Mouse (Mus musculus): ENCODE measurements around the gene Myrfl. TPM values are rescaled to one million over a fixed set of nuclear protein-coding genes. Genes with fewer than 3 reads are reported as not detected.

Gene Myrfl
- not detected for polyA plus RNA-seq (2012; fragmentation: generic; extraction: Trizol)
- long read RNA-seq, experiment 1: 0 reads
- long read RNA-seq, experiment 2: 0 reads

- Histone ChIP-seq H3K79me3 (ENCODE audit: low read depth) (no peaks in the 10 kb centered on the region), H3K36me3 (ENCODE audit: control insufficient read depth, insufficient read depth) (no peaks in the 10 kb centered on the region), H3K79me2 (ENCODE audit: control insufficient read depth, insufficient read depth) (no peaks in the 10 kb centered on the region), H3ac (ENCODE audit: control insufficient read depth, insufficient read length, low read depth) (no peak within 1 kb of the TSS), H3K27me3 (ENCODE audit: control insufficient read depth, insufficient read depth, insufficient read length) (no peaks in the 10 kb centered on the region), H3K4me3 (ENCODE audit: insufficient read depth, poor library complexity, severe bottlenecking) (no peak within 1 kb of the TSS)
- TF ChIP-seq FOSL1 (IDR thresholded peaks at IDR 0.05; ENCODE audit: insufficient read depth, low read length, poor library complexity, severe bottlenecking): no peak
- TF ChIP-seq CTCF (IDR thresholded peaks at IDR 0.05; ENCODE audit: control insufficient read depth, insufficient read depth, insufficient read length): no peak
- TF ChIP-seq MYOG (IDR thresholded peaks at IDR 0.05; ENCODE audit: control insufficient read depth, extremely low read depth, insufficient read length): no peak
- TF ChIP-seq CEBPB (IDR thresholded peaks at IDR 0.05; ENCODE audit: low read depth): no peak
- TF ChIP-seq USF1 (IDR thresholded peaks at IDR 0.05; ENCODE audit: low read depth): no peak
- no peak for TF ChIP-seq MAX (IDR thresholded peaks at IDR 0.05)
- TF ChIP-seq MYOD1 (IDR thresholded peaks at IDR 0.05; ENCODE audit: control insufficient read depth, insufficient read length, low read depth): no peak
These were observed at the start of gene Myrfl for GRCm38 (mm10) chr10:116896336-116897177. TSS of gene Myrfl (minus strand) at chr10:116896919.

- Histone ChIP-seq H3ac (ENCODE audit: control insufficient read depth, insufficient read length, low read depth) (no peak overlapping the region), H3K79me2 (ENCODE audit: control insufficient read depth, insufficient read depth) (peaks cover 93% of the 10 kb centered on the region), H3K36me3 (ENCODE audit: control insufficient read depth, insufficient read depth) (peaks cover 9% of the 10 kb centered on the region), H3K27me3 (ENCODE audit: control insufficient read depth, insufficient read depth, insufficient read length) (no peaks in the 10 kb centered on the region), H3K4me3 (ENCODE audit: insufficient read depth, poor library complexity, severe bottlenecking) (no peak overlapping the region), H3K79me3 (ENCODE audit: low read depth) (peaks cover 42% of the 10 kb centered on the region)
- TF ChIP-seq FOSL1 (IDR thresholded peaks at IDR 0.05; ENCODE audit: insufficient read depth, low read length, poor library complexity, severe bottlenecking) (no peak), MYOD1 (IDR thresholded peaks at IDR 0.05; ENCODE audit: control insufficient read depth, insufficient read length, low read depth) (no peak), MYOG (IDR thresholded peaks at IDR 0.05; ENCODE audit: control insufficient read depth, extremely low read depth, insufficient read length) (no peak), USF1 (IDR thresholded peaks at IDR 0.05; ENCODE audit: low read depth) (no peak), CEBPB (IDR thresholded peaks at IDR 0.05; ENCODE audit: low read depth) (no peak), MAX (IDR thresholded peaks at IDR 0.05) (no peak), CTCF (IDR thresholded peaks at IDR 0.05; ENCODE audit: control insufficient read depth, insufficient read depth, insufficient read length) (no peak)
These were observed 48.2 kb upstream of the Myrfl start for GRCm38 (mm10) chr10:116944940-116945339.

GRCm38 (mm10) chr10:116944144-116944543, 47.4 kb upstream of the Myrfl start:
- Histone ChIP-seq H3K79me3 (ENCODE audit: low read depth) (peaks cover 39% of the 10 kb centered on the region), H3K79me2 (ENCODE audit: control insufficient read depth, insufficient read depth) (peaks cover 88% of the 10 kb centered on the region), H3K4me3 (ENCODE audit: insufficient read depth, poor library complexity, severe bottlenecking) (no peak overlapping the region), H3ac (ENCODE audit: control insufficient read depth, insufficient read length, low read depth) (no peak overlapping the region), H3K36me3 (ENCODE audit: control insufficient read depth, insufficient read depth) (peaks cover 11% of the 10 kb centered on the region), H3K27me3 (ENCODE audit: control insufficient read depth, insufficient read depth, insufficient read length) (no peaks in the 10 kb centered on the region)
- TF ChIP-seq MAX (IDR thresholded peaks at IDR 0.05): no peak
- TF ChIP-seq USF1 (IDR thresholded peaks at IDR 0.05; ENCODE audit: low read depth): peak; percentile 8
- no peak for TF ChIP-seq MYOD1 (IDR thresholded peaks at IDR 0.05; ENCODE audit: control insufficient read depth, insufficient read length, low read depth)

GRCm38 (mm10) chr10:116943025-116943424, 46.3 kb upstream of the Myrfl start:
- H3K79me3 ChIP-seq (ENCODE audit: low read depth): peaks cover 36% of the 10 kb centered on the region
- no peaks in the 10 kb centered on the region for H3K27me3 ChIP-seq (ENCODE audit: control insufficient read depth, insufficient read depth, insufficient read length)
- no peak overlapping the region for H3ac ChIP-seq (ENCODE audit: control insufficient read depth, insufficient read length, low read depth)
- peaks cover 22% of the 10 kb centered on the region for H3K36me3 ChIP-seq (ENCODE audit: control insufficient read depth, insufficient read depth)
- H3K79me2 ChIP-seq (ENCODE audit: control insufficient read depth, insufficient read depth): peaks cover 77% of the 10 kb centered on the region
- TF ChIP-seq MYOD1 (IDR thresholded peaks at IDR 0.05; ENCODE audit: control insufficient read depth, insufficient read length, low read depth): no peak
- H3K4me3 ChIP-seq (ENCODE audit: insufficient read depth, poor library complexity, severe bottlenecking): no peak overlapping the region

- TF ChIP-seq MYOD1 (IDR thresholded peaks at IDR 0.05; ENCODE audit: control insufficient read depth, insufficient read length, low read depth) (no peak), CTCF (IDR thresholded peaks at IDR 0.05; ENCODE audit: control insufficient read depth, insufficient read depth, insufficient read length) (no peak), USF1 (IDR thresholded peaks at IDR 0.05; ENCODE audit: low read depth) (no peak), FOSL1 (IDR thresholded peaks at IDR 0.05; ENCODE audit: insufficient read depth, low read length, poor library complexity, severe bottlenecking) (no peak), CEBPB (IDR thresholded peaks at IDR 0.05; ENCODE audit: low read depth) (no peak), MYOG (IDR thresholded peaks at IDR 0.05; ENCODE audit: control insufficient read depth, extremely low read depth, insufficient read length) (no peak)
- Histone ChIP-seq H3K79me2 (ENCODE audit: control insufficient read depth, insufficient read depth) (peaks cover 4% of the 10 kb centered on the region), H3K36me3 (ENCODE audit: control insufficient read depth, insufficient read depth) (peaks cover 27% of the 10 kb centered on the region), H3K4me3 (ENCODE audit: insufficient read depth, poor library complexity, severe bottlenecking) (no peak overlapping the region), H3K27me3 (ENCODE audit: control insufficient read depth, insufficient read depth, insufficient read length) (no peaks in the 10 kb centered on the region), H3ac (ENCODE audit: control insufficient read depth, insufficient read length, low read depth) (no peak overlapping the region), H3K79me3 (ENCODE audit: low read depth) (no peaks in the 10 kb centered on the region)
These were observed 38.3 kb upstream of the Myrfl start for GRCm38 (mm10) chr10:116935028-116935427.

DNA sequence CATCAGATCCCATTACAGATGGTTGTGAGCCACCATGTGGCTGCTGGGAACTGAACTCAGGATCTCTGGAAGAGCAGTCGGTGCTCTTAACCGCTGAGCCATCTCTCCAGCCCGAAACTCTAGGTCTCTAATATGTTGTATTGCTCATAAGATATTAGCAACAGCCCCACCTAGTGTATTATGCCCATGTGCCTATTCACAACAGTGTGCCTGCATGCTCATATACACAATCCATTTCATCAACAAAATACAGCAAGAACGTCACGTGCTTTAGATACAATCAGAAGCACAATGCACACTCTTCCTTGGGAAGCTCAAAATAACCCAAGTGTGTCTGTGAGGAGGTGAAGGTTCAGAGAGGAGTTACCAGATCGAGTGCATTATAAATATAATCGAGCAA, 37.1 kb upstream of the Myrfl start:
- Histone ChIP-seq H3K27me3 (ENCODE audit: control insufficient read depth, insufficient read depth, insufficient read length) (no peaks in the 10 kb centered on the region), H3ac (ENCODE audit: control insufficient read depth, insufficient read length, low read depth) (no peak overlapping the region), H3K36me3 (ENCODE audit: control insufficient read depth, insufficient read depth) (peaks cover 21% of the 10 kb centered on the region), H3K79me3 (ENCODE audit: low read depth) (no peaks in the 10 kb centered on the region), H3K4me3 (ENCODE audit: insufficient read depth, poor library complexity, severe bottlenecking) (no peak overlapping the region), H3K79me2 (ENCODE audit: control insufficient read depth, insufficient read depth) (no peaks in the 10 kb centered on the region)
- no peak for TF ChIP-seq USF1 (IDR thresholded peaks at IDR 0.05; ENCODE audit: low read depth)
- no peak for TF ChIP-seq FOSL1 (IDR thresholded peaks at IDR 0.05; ENCODE audit: insufficient read depth, low read length, poor library complexity, severe bottlenecking)

Measured in C2C12 (cell line).